Mouse (Mus musculus): ENCODE results near the gene Epb41l5. TPM values are rescaled to one million over a fixed set of nuclear protein-coding genes. Genes with fewer than 3 reads are reported as not detected.

The Epb41l5 gene
- polyA plus RNA-seq, 1 experiment from 2014 or later: 12.4 TPM

DNA sequence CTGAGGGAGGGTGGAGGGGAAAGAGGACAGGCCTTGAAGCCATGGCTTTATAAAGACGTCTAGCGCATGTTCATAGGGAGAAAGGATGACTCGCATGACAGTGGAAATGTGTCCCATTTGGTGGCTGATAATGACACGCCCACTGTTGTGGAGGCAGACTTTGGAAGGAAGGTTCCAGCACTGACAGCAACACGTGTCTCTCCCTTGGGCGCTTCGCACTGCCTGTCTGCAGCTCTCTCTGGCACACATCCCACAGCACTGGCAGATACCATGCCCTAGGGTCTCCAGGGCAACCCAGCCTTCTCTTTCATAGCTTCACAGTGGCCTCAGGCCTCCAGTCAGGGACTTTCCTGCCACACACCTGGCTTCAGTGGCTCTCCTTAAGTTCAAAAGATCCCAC lies 130.7 kb downstream of the Epb41l5 start:
- Histone ChIP-seq H3K4me3 (replicated peaks) (no peak overlapping the region), H3K9me3 (no peaks in the 10 kb centered on the region), H3K27me3 (no peaks in the 10 kb centered on the region), H3K27ac (no peak overlapping the region), H3K4me1 (replicated peaks) (no peaks in the 10 kb centered on the region), H3K4me2 (no peak overlapping the region), H3K9ac (replicated peaks) (no peak overlapping the region), H3K36me3 (no peaks in the 10 kb centered on the region)
- no peak for ATAC-seq (ENCODE audit: insufficient number of reproducible peaks, insufficient read depth, low FRiP score, low TSS enrichment, low read depth)
- WGBS: 82% methylated on average over 7 of the region's 7 CpGs

DNA sequence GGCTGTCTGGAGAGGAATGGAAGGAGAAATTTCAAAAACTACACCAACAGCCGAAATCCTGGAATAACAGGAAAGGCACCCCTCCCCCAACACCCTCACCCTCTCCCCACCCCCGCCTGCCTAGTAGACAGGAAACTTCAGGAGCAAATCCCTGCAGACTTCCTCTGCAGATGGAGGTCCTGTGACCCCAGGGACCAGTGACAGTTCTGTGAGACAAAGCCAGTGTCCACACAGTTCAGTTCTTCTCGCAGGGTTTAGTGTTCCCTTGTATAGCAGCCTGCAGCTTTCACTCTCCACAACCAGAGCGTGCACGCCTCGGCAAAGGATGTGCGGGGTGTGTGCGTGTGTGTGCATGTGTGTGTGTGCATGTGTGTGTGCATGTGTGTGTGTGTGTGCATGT lies 137.9 kb downstream of the Epb41l5 start:
- Histone ChIP-seq H3K4me1 (replicated peaks) (peaks cover 17% of the 10 kb centered on the region), H3K27ac (0 out of 2 replicates have a peak overlapping the region, but pooled peaks have one; percentile 51), H3K36me3 (no peaks in the 10 kb centered on the region), H3K4me3 (replicated peaks) (no peak overlapping the region), H3K4me2 (no peak overlapping the region), H3K9me3 (no peaks in the 10 kb centered on the region), H3K27me3 (no peaks in the 10 kb centered on the region), H3K9ac (replicated peaks) (no peak overlapping the region)
- 62% methylated on average over 8 of the region's 8 CpGs for WGBS
- ATAC-seq (ENCODE audit: insufficient number of reproducible peaks, insufficient read depth, low FRiP score, low TSS enrichment, low read depth): no peak

DNA sequence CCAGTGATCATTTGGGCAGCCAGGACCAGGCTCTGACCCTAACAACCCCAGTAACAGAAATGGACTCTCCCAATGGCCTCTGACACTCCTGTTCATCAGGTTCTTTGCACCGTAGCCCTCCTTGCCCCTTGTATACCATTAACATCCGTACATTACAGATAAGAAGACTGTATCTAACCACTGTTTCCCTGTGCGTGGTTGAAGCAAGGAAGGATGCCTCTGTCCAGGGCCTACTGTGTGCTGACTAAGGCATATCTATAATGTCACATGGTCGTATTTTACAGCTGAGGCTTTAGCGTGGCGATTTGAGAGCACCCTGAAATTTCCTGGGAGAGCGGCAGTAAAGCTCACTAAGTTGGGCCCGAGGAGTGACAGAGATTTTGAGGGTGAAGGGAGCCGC lies 138.4 kb downstream of the Epb41l5 start:
- no peaks in the 10 kb centered on the region for H3K36me3 ChIP-seq
- H3K27me3 ChIP-seq: no peaks in the 10 kb centered on the region
- no peak overlapping the region for H3K4me2 ChIP-seq
- peaks cover 17% of the 10 kb centered on the region for H3K4me1 ChIP-seq (replicated peaks)
- WGBS: 60% methylated on average over 9 of the region's 9 CpGs
- no peak overlapping the region for H3K9ac ChIP-seq (replicated peaks)
- no peak for ATAC-seq (ENCODE audit: insufficient number of reproducible peaks, insufficient read depth, low FRiP score, low TSS enrichment, low read depth)
- H3K9me3 ChIP-seq: no peaks in the 10 kb centered on the region
- 0 out of 2 replicates have a peak overlapping the region, but pooled peaks have one; percentile 51 for H3K27ac ChIP-seq
- H3K4me3 ChIP-seq (replicated peaks): no peak overlapping the region

- no peaks in the 10 kb centered on the region for H3K27me3 ChIP-seq
- H3K4me3 ChIP-seq (replicated peaks): no peak overlapping the region
- H3K9ac ChIP-seq (replicated peaks): no peak overlapping the region
- ATAC-seq (ENCODE audit: insufficient number of reproducible peaks, insufficient read depth, low FRiP score, low TSS enrichment, low read depth): no peak
- peak overlapping the region; percentile 23; the same call in 1 of the 2 replicates for H3K27ac ChIP-seq
- 82% methylated on average over 7 of the region's 7 CpGs for WGBS
- H3K4me2 ChIP-seq: no peak overlapping the region
- H3K9me3 ChIP-seq: no peaks in the 10 kb centered on the region
- peaks cover 23% of the 10 kb centered on the region for H3K4me1 ChIP-seq (replicated peaks)
- no peaks in the 10 kb centered on the region for H3K36me3 ChIP-seq
Observed at GRCm38 (mm10) chr1:119509474-119509873, 139.3 kb downstream of the Epb41l5 start.

GRCm38 (mm10) chr1:119508548-119508947 lies 140.3 kb downstream of the Epb41l5 start:
- H3K27me3 ChIP-seq: no peaks in the 10 kb centered on the region
- WGBS: 63% methylated on average over 4 of the region's 4 CpGs
- H3K4me3 ChIP-seq (replicated peaks): no peak overlapping the region
- H3K9me3 ChIP-seq: no peaks in the 10 kb centered on the region
- ATAC-seq (ENCODE audit: insufficient number of reproducible peaks, insufficient read depth, low FRiP score, low TSS enrichment, low read depth): no peak
- H3K27ac ChIP-seq: 0 out of 2 replicates have a peak overlapping the region, but pooled peaks have one; percentile 23
- no peak overlapping the region for H3K9ac ChIP-seq (replicated peaks)
- H3K36me3 ChIP-seq: no peaks in the 10 kb centered on the region
- no peak overlapping the region for H3K4me2 ChIP-seq
- H3K4me1 ChIP-seq (replicated peaks): peaks cover 29% of the 10 kb centered on the region

- Histone ChIP-seq H3K4me3 (replicated peaks) (no peak overlapping the region), H3K27ac (no peak overlapping the region), H3K4me2 (no peak overlapping the region), H3K9ac (replicated peaks) (no peak overlapping the region), H3K9me3 (no peaks in the 10 kb centered on the region), H3K27me3 (no peaks in the 10 kb centered on the region), H3K4me1 (replicated peaks) (peaks cover 38% of the 10 kb centered on the region), H3K36me3 (no peaks in the 10 kb centered on the region; the same call in 1 of the 2 replicates)
- WGBS: 91% methylated on average over 3 of the region's 3 CpGs
- ATAC-seq (ENCODE audit: insufficient number of reproducible peaks, insufficient read depth, low FRiP score, low TSS enrichment, low read depth): no peak
Observed at GRCm38 (mm10) chr1:119505951-119506350, 142.8 kb downstream of the Epb41l5 start.

DNA sequence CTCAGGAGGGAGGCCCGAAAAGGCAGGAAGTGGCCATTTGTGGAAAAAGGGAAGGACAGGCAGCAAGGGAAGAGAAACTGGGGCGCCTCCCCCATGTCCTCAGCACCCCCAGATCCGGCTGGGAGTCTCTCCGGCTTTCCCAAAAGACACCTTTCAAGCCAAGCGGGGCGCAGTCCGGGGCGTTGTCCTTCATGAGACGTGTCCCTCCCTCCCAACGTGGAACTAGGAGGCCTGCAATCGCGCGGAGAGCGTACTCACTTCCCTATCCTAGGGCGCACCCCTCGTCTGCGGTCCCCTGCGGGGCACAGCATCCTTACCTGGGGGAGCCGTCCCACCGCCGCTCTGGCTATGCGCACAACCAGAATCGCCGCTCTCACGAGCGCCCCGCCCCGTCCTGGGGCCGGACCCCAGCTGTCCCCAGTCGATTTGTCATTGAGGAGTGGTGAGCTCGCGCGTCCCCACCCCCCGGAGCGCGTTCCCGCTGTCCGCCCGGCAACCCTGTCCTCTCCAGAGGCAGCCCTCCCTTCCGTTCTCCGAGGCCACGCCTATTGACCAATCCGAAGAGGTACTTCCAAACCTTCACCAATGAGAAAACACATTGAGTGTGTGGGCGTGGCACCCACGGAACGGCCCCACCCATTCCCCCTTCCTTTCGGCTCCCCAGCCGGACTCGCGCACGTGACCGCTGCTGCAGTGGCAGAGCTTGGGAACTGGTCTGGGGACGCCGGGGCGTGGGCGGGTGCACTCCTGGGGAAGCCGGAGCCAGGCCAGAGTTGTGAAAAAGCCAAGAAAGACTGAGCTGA lies 144.3 kb downstream of the Epb41l5 start, which contains the start of gene Ralb:
Ralb (minus strand) TSS at position 535 of the 803 bp plus-strand sequence.
- Histone ChIP-seq H3K27ac (peak within 1 kb of the TSS; percentile 67), H3K9me3 (no peaks in the 10 kb centered on the region), H3K4me3 (replicated peaks) (peak within 1 kb of the TSS; percentile 73), H3K9ac (replicated peaks) (peak within 1 kb of the TSS; percentile 68), H3K27me3 (no peaks in the 10 kb centered on the region), H3K36me3 (peaks cover 4% of the 10 kb centered on the region; the same call in 1 of the 2 replicates), H3K4me1 (replicated peaks) (peaks cover 29% of the 10 kb centered on the region), H3K4me2 (peak within 1 kb of the TSS; percentile 76)
- peak; percentile 95 for ATAC-seq (ENCODE audit: insufficient number of reproducible peaks, insufficient read depth, low FRiP score, low TSS enrichment, low read depth)
- WGBS: under 1% methylated on average over 57 of the region's 57 CpGs

DNA sequence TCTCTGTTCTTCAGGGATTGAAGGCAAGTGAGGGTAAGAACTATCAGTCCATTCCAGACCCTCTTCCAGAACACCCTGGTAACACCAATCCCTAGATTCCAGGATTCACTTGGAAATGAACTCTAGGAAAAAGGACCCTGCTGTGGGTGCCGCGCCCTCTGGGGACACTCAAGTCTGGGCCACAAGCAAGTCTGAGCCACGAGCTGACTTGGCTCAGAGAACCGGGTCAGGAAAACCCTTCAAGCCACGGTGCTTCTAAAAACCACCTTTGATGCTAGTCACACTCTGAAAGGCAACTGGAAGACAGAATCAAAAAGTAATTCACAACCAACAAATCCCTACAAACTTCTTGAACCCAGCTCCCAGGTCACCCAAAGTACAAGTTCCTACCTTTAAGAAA lies 145.0 kb downstream of the Epb41l5 start:
- Histone ChIP-seq H3K36me3 (peaks cover 4% of the 10 kb centered on the region), H3K27me3 (no peaks in the 10 kb centered on the region), H3K9me3 (no peaks in the 10 kb centered on the region), H3K4me1 (replicated peaks) (peaks cover 31% of the 10 kb centered on the region), H3K27ac (peak overlapping the region; percentile 67; the same call in 1 of the 2 replicates), H3K4me2 (peak overlapping the region; percentile 76), H3K4me3 (replicated peaks) (peak overlapping the region; percentile 73), H3K9ac (replicated peaks) (peak overlapping the region; percentile 68)
- WGBS: 16% methylated on average over 5 of the region's 5 CpGs
- ATAC-seq (ENCODE audit: insufficient number of reproducible peaks, insufficient read depth, low FRiP score, low TSS enrichment, low read depth): no peak

DNA sequence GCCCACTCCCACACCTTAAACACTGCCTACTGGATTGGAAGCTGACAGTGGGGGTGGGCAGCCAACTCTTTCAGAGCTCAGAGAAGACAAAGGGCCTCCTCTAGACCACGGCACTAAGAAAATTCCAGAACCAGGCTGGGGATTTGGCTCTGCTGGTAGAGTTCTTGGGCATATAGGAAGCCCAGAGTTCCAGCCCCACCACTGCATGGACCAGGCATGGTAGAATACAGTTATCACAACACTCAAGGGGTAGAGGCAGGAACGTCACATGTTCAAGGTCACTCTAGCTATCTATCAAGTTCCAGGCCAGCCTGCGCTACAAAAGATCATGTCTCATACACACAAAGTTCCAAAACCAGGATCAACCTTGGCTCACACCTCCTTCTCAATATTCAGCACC lies 145.6 kb downstream of the Epb41l5 start:
- WGBS: 89% methylated on average over 3 of the region's 3 CpGs
- Histone ChIP-seq H3K4me2 (peak overlapping the region; percentile 76), H3K36me3 (peaks cover 4% of the 10 kb centered on the region), H3K9me3 (no peaks in the 10 kb centered on the region), H3K4me1 (replicated peaks) (peaks cover 29% of the 10 kb centered on the region), H3K27ac (no peak overlapping the region), H3K9ac (replicated peaks) (no peak overlapping the region), H3K27me3 (no peaks in the 10 kb centered on the region), H3K4me3 (replicated peaks) (peak overlapping the region; percentile 73)
- no peak for ATAC-seq (ENCODE audit: insufficient number of reproducible peaks, insufficient read depth, low FRiP score, low TSS enrichment, low read depth)

DNA sequence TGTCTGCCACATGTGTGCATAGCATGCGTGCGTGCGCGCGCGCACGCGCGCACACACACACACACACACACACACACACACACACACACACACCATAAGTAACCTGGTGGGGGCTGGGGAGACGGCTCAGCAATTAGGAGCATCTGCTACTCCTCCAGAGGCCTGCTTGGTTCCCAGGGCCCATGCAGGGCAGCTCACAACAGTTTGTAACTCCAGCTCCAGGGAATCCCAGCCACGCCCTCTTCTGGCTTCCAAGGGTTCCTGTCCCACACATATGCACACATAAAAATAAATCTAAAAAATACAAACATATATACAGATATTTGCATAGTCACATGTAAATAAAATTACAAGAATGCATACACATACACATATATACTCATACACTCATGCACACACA lies 146.1 kb downstream of the Epb41l5 start:
- H3K4me3 ChIP-seq (replicated peaks): peak overlapping the region; percentile 73; the same call in 1 of the 2 replicates

DNA sequence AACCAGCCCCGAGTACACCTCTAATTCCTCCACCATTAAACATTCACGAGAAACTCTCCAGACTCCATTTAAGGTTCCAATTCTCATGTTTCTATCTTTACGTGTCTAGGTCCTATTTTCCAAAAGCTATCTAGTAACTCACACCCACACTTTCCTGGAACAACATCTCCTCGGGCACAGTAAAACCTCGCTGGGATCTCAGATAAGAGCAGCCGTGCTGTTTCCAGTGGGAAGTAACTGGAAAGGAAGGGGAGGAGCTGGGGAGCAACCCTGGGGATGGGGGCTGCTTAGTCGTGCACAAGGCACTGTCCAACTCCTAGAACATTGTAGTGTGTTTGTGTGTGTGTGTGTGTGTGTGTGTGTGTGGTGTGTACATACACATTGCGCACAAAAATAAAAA lies 146.9 kb downstream of the Epb41l5 start:
- no peak overlapping the region for H3K9ac ChIP-seq (replicated peaks)

More for the DNA sequence above, 146.1 kb downstream of the Epb41l5 start:
- Histone ChIP-seq H3K4me1 (replicated peaks) (peaks cover 29% of the 10 kb centered on the region), H3K4me2 (peak overlapping the region; percentile 76), H3K27me3 (no peaks in the 10 kb centered on the region), H3K9ac (replicated peaks) (no peak overlapping the region), H3K27ac (no peak overlapping the region), H3K36me3 (peaks cover 4% of the 10 kb centered on the region), H3K9me3 (no peaks in the 10 kb centered on the region)
- 91% methylated on average over 11 of the region's 11 CpGs for WGBS
- no peak for ATAC-seq (ENCODE audit: insufficient number of reproducible peaks, insufficient read depth, low FRiP score, low TSS enrichment, low read depth)

More for the DNA sequence above, 146.9 kb downstream of the Epb41l5 start:
- WGBS: 80% methylated on average over 8 of the region's 8 CpGs
- no peaks in the 10 kb centered on the region for H3K9me3 ChIP-seq
- ATAC-seq (ENCODE audit: insufficient number of reproducible peaks, insufficient read depth, low FRiP score, low TSS enrichment, low read depth): no peak
- H3K36me3 ChIP-seq: peaks cover 4% of the 10 kb centered on the region
- no peak overlapping the region for H3K4me2 ChIP-seq
- no peak overlapping the region for H3K27ac ChIP-seq
- H3K4me1 ChIP-seq (replicated peaks): peaks cover 29% of the 10 kb centered on the region
- H3K4me3 ChIP-seq (replicated peaks): no peak overlapping the region
- no peaks in the 10 kb centered on the region for H3K27me3 ChIP-seq
